Mouse (Mus musculus) E14TG2a.4 (cell line): ENCODE measurements around the gene Ctnnd1.

Source experiments
- CTCF ChIP-seq: conservative IDR thresholded peaks from 2 replicates; pipeline ENCODE4 v1.5.1; 2014; ENCODE audit warnings: low read length
- NANOG ChIP-seq: IDR thresholded peaks from 2 replicates; pipeline ENCODE4 v1.6.1; 2014; ENCODE audit warnings: borderline replicate concordance, low read length, mixed read lengths

DNA sequence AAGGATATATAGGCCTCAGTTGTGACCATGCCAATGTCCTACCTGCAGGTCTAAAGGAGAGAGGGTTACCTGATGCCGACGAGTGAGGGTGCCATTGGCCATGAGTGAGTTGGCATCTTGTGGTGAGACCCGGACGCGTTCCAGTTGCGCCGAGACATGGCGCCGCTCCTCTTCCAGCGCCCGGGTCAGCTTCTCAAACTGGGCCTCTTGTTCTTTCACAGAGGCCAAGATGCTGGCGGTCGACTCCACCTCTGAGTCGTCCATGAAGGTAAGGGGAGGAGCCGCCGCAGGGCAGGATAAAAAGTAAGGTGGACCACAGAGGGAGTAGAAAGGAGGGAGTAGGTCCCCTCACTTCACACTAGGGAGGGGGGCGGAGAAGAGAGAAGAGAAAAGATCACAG lies 26.4 kb downstream of the Ctnnd1 start:
- no peak for TF ChIP-seq NANOG
- TF ChIP-seq CTCF = no peak
